Mouse (Mus musculus) bone marrow macrophage, adult 2 months (primary cell): ENCODE measurements around the gene Ninj1. TPM values are rescaled to one million over a fixed set of nuclear protein-coding genes. Genes with fewer than 3 reads are reported as not detected.

ENCODE experiments used
- H3K27ac ChIP-seq: 2 replicates; pipeline ENCODE4 v1.5.1; 2012; ENCODE audit warnings: low read depth, low read length; ENCODE audit not compliant: insufficient read depth
- H3K4me1 ChIP-seq: 2 replicates; pipeline ENCODE4 v1.6.1; 2012; ENCODE audit warnings: low read length; ENCODE audit not compliant: control insufficient read depth, insufficient read depth
- H3K4me3 ChIP-seq: 2 replicates; pipeline ENCODE4 v1.5.1; 2012; ENCODE audit warnings: mild to moderate bottlenecking, low read length, moderate library complexity; ENCODE audit not compliant: insufficient read depth
- CTCF ChIP-seq: IDR thresholded peaks from 2 replicates; pipeline ENCODE4 v1.5.1; 2012; ENCODE audit warnings: low read depth, mild to moderate bottlenecking, low read length, moderate library complexity
- POLR2A ChIP-seq: IDR thresholded peaks from 2 replicates; pipeline ENCODE4 v1.6.1; 2012; ENCODE audit warnings: mild to moderate bottlenecking, low read depth, low read length, borderline replicate concordance
- polyA plus RNA-seq: library from polyadenylated mRNA; stranded (reverse); fragments of >200 nt; gene quantifications from 2 replicates; pipeline ENCODE4 v1.2.4, GENCODE M21; 2012; ENCODE audit not compliant: missing spikeins, insufficient read depth, insufficient read length

The Ninj1 gene
- polyA plus RNA-seq, 1 experiment: 521 TPM

DNA sequence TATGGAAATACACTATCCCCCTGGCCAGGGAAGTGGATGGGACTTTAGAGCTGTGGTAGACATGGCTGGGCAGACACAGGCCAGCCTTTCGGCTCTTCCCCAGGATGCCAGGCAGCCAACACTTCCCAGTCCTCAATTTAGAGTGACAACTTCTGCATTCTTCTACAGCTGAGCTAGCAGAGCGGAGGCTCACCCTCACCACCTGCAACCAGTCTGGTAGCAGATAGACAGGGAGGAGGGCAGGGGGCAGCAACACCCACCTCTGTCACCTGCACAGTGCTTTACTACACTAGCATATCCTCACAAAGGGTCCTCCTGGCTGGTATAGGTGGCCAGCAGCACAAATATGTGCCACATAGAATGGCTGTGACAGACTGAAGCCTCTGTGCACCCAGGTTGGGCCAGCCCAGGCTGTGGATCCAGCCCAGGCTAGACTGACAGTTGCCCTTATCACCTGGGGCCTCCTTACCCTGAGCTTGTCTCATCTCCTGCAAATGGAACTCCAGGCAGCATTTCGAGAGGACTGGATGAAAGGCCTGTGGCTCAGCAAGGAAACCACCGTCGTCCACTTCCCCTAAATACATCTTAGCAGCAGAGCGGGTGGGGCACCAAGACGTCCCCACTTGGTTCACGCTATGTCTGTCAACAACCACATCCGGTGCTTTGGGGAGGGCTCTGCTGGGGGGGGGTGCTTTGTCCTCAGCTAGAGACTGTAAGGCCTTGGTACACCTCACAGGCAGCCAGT lies 55.2 kb downstream of the Ninj1 start:
- Histone ChIP-seq H3K4me1 (peaks cover 55% of the 10 kb centered on the region), H3K4me3 (peak overlapping the region; percentile 45), H3K27ac (peak overlapping the region; percentile 89)
- no peak for TF ChIP-seq POLR2A
- no peak for TF ChIP-seq CTCF

DNA sequence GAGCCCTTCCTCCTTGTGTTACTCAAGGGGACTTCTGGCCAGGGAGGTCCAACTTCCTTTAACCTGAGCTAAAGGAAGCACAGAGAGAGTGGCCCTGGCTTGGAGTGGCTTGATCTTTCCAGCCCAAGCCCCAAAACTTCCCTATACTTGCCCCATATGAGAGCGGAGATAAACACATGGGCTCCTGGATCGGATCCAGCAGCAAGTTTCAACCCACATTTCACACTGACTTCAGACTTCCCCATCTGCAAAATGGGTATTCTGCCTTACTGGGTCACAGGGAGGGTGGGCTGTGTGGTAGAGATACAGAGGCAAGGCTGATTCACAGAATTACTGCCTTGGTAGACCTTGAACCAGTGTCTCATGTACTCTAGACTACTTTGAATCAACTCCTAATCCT lies 56.2 kb downstream of the Ninj1 start:
- Histone ChIP-seq H3K27ac (peak overlapping the region; percentile 89), H3K4me1 (peaks cover 59% of the 10 kb centered on the region), H3K4me3 (no peak overlapping the region)
- no peak for TF ChIP-seq CTCF
- no peak for TF ChIP-seq POLR2A

DNA sequence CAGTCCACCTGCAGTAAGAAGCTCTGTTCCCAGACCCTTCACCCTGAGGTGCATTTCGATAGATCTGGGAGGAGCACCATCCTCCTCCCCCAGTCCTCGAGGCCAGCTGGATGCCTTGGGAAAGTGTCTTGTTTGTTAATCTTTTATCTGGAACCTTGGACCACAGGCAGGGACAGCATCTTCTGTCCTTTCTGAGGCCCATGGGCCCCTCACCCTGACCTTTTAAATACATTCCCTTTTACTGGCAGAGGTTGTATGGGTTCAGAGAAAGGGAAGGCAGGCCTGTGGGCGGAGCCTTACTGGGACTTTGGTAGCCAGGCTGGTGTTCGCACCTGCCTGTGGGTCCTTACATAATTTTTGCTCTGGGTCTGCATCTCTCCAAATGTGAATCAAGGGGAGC lies 58.0 kb downstream of the Ninj1 start:
- TF ChIP-seq CTCF: no peak
- no peak for TF ChIP-seq POLR2A
- no peak overlapping the region for H3K4me3 ChIP-seq
- H3K4me1 ChIP-seq: peaks cover 69% of the 10 kb centered on the region
- peak overlapping the region; percentile 89; the same call in 1 of the 2 replicates for H3K27ac ChIP-seq

Other genes starting within 250 kb of the Ninj1 start
- 100 and 101 TPM in 2 replicates for gene Fam120a, start 219.5 kb upstream of the Ninj1 start, polyA plus RNA-seq
- gene Wnk2, start 39.5 kb upstream of the Ninj1 start, polyA plus RNA-seq: not detected in 2 replicates
- 261 and 268 TPM in 2 replicates for gene Card19, start 28.6 kb downstream of the Ninj1 start, polyA plus RNA-seq
- gene Susd3, start 61.2 kb downstream of the Ninj1 start, polyA plus RNA-seq: 139 and 143 TPM in 2 replicates
- gene Fgd3, start 132.8 kb downstream of the Ninj1 start, polyA plus RNA-seq: 79.0 and 88.6 TPM in 2 replicates
- 38.4 and 42.5 TPM in 2 replicates for gene Bicd2, start 154.1 kb downstream of the Ninj1 start, polyA plus RNA-seq
- 3.6 and 3.8 TPM in 2 replicates for gene Ippk, start 233.8 kb downstream of the Ninj1 start, polyA plus RNA-seq